Mouse (Mus musculus): Measurements from ENCODE around the gene Slc7a14.

DNA sequence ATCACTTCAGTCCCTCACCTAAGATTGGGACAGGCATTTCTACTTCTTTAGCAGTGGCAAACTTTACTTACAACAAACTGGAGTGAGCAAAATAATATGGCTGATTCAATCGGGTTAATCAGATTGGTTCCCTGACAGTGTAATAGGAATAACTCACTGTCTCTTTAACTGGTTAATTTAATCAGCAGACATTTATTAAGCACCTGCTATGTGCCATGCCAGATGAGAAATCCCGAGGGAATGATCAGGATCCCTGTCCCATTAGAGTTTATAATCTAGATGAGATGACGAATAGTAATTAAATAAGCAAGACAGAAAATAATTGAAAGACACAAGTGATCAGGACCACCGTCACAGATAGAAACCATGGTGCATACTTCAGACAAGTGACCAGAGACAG is 36.4 kb upstream of the Slc7a14 start:
- TF ChIP-seq CTCF (IDR thresholded peaks at IDR 0.05; ENCODE audit: extremely low read depth, insufficient read depth, insufficient read length, insufficient replicate concordance) (no peak), POLR2A (IDR thresholded peaks at IDR 0.05; ENCODE audit: low read depth, low read length) (no peak)

Measured in spleen, adult 2 months (tissue).